Mouse (Mus musculus) heart, postnatal 0 days (tissue): ENCODE data around the gene Cbx1.

Experiments
- CTCF ChIP-seq: IDR thresholded peaks from 2 replicates; pipeline ENCODE4 v1.5.1; 2016; ENCODE audit warnings: antibody characterized with exemption, control low read depth, low read depth
- EP300 ChIP-seq: IDR thresholded peaks from 2 replicates; pipeline ENCODE4 v1.6.1; 2016; ENCODE audit warnings: antibody characterized with exemption, low read depth

- TF ChIP-seq CTCF (no peak), EP300 (no peak)
Observed at GRCm38 (mm10) chr11:96821956-96822355, 33.0 kb downstream of the Cbx1 start.
